Mouse (Mus musculus) midbrain, embryonic 15.5 days (tissue): ENCODE results near the gene Usp5. TPM values are rescaled to one million over a fixed set of nuclear protein-coding genes. Genes with fewer than 3 reads are reported as not detected.
"Not testable (repeated sequence)": the region's sequence is repeated elsewhere in the genome, so short reads cannot be mapped to it uniquely, and the experiment has no call there.

Experiments used
- ATAC-seq: fragments of 200-750 bp; cut with Nextera tagmentation; replicated peaks from 2 replicates; pipeline ENCODE4 v1.8.0; 2017; ENCODE audit warnings: moderate TSS enrichment
- H3K27ac ChIP-seq: fragments of 300-500 bp; sonication (generic); 2 replicates; pipeline ENCODE4 v1.5.1; 2015; ENCODE audit warnings: mild to moderate bottlenecking, inconsistent platforms
- H3K27me3 ChIP-seq: fragments of 300-500 bp; sonication (generic); replicated peaks from 2 replicates; pipeline ENCODE4 v1.6.1; 2015; ENCODE audit warnings: inconsistent platforms
- H3K36me3 ChIP-seq: fragments of 300-500 bp; sonication (generic); replicated peaks from 2 replicates; pipeline ENCODE4 v1.6.1; 2015; ENCODE audit warnings: inconsistent platforms
- H3K4me1 ChIP-seq: fragments of 300-500 bp; sonication (generic); 2 replicates; pipeline ENCODE4 v1.6.1; 2015; ENCODE audit warnings: inconsistent platforms
- H3K4me2 ChIP-seq: fragments of 300-500 bp; sonication (generic); 2 replicates; pipeline ENCODE4 v1.6.1; 2015; ENCODE audit warnings: inconsistent platforms, mild to moderate bottlenecking, moderate library complexity
- H3K4me3 ChIP-seq: fragments of 300-500 bp; sonication (generic); 2 replicates; pipeline ENCODE4 v1.5.1; 2015; ENCODE audit warnings: mild to moderate bottlenecking, inconsistent platforms
- H3K9ac ChIP-seq: fragments of 300-500 bp; sonication (generic); 2 replicates; pipeline ENCODE4 v1.6.1; 2015; ENCODE audit warnings: mild to moderate bottlenecking, inconsistent platforms
- H3K9me3 ChIP-seq: fragments of 300-500 bp; sonication (generic); 2 replicates; pipeline ENCODE4 v1.6.1; 2016; ENCODE audit warnings: inconsistent platforms
- WGBS: fragments of 180-500 bp; shearing (Covaris S2); methylation state at CpG from one replicate; pipeline ENCODE4 v1.1.7; 2015; ENCODE audit warnings: mixed read lengths; 5-methylcytosine and 5-hydroxymethylcytosine counted together
- polyA plus RNA-seq: library from polyadenylated mRNA; unstranded; fragments of >200 nt; fragmentation: Nextera tagmentation; extraction: Ambion mirVana; gene quantifications from 2 replicates; pipeline ENCODE4 v1.2.1, GENCODE M21; 2015

Usp5 gene
- polyA plus RNA-seq, 1 experiment from 2014 or later, result 233 TPM

GRCm38 (mm10) chr6:124807986-124808357, 21.3 kb downstream of the Usp5 start:
- Histone ChIP-seq H3K9me3 (no peaks in the 10 kb centered on the region), H3K9ac (no peak overlapping the region), H3K36me3 (0 out of 2 replicates have a peak, but pooled peaks cover 4% of the 10 kb centered on the region), H3K27me3 (no peaks in the 10 kb centered on the region), H3K4me1 (peaks cover 47% of the 10 kb centered on the region), H3K4me2 (peak overlapping the region; percentile 83), H3K4me3 (peak overlapping the region; percentile 43; the same call in 1 of the 2 replicates), H3K27ac (0 out of 2 replicates have a peak overlapping the region, but pooled peaks have one; percentile 35)
- 84% methylated on average over 6 of the region's 6 CpGs for WGBS
- no peak for ATAC-seq

GRCm38 (mm10) chr6:124807366-124807765, 21.9 kb downstream of the Usp5 start:
- Histone ChIP-seq H3K9me3 (no peaks in the 10 kb centered on the region), H3K27me3 (no peaks in the 10 kb centered on the region), H3K4me2 (no peak overlapping the region), H3K9ac (no peak overlapping the region), H3K4me1 (peaks cover 41% of the 10 kb centered on the region), H3K4me3 (no peak overlapping the region), H3K36me3 (0 out of 2 replicates have a peak, but pooled peaks cover 4% of the 10 kb centered on the region), H3K27ac (no peak overlapping the region)
- WGBS, result 90% methylated on average over 4 of the region's 4 CpGs
- ATAC-seq, result no peak

GRCm38 (mm10) chr6:124806446-124807140, 22.7 kb downstream of the Usp5 start:
- Histone ChIP-seq H3K4me1 (peaks cover 33% of the 10 kb centered on the region), H3K27ac (peak overlapping the region; percentile 79), H3K27me3 (no peaks in the 10 kb centered on the region), H3K4me2 (peak overlapping the region; percentile 69), H3K36me3 (no peaks in the 10 kb centered on the region), H3K9ac (no peak overlapping the region), H3K4me3 (peak overlapping the region; percentile 40; the same call in 1 of the 2 replicates), H3K9me3 (no peaks in the 10 kb centered on the region)
- ATAC-seq, result no peak
- WGBS, result 73% methylated on average over 7 of the region's 7 CpGs

GRCm38 (mm10) chr6:124805341-124806321, 23.7 kb downstream of the Usp5 start:
- H3K27me3 ChIP-seq, result no peaks in the 10 kb centered on the region
- ATAC-seq, result peak; percentile 91

GRCm38 (mm10) chr6:124804341-124804740, 24.9 kb downstream of the Usp5 start:
- H3K27ac ChIP-seq, result no peak overlapping the region
- no peak for ATAC-seq
- no peak overlapping the region for H3K4me3 ChIP-seq
- H3K9me3 ChIP-seq, result no peaks in the 10 kb centered on the region
- no peaks in the 10 kb centered on the region for H3K36me3 ChIP-seq
- H3K27me3 ChIP-seq, result no peaks in the 10 kb centered on the region
- WGBS, result 94% methylated on average over 3 of the region's 3 CpGs
- no peak overlapping the region for H3K4me2 ChIP-seq
- peaks cover 24% of the 10 kb centered on the region for H3K4me1 ChIP-seq
- no peak overlapping the region for H3K9ac ChIP-seq

More at GRCm38 (mm10) chr6:124805341-124806321, 23.7 kb downstream of the Usp5 start:
- Histone ChIP-seq H3K36me3 (no peaks in the 10 kb centered on the region), H3K9me3 (no peaks in the 10 kb centered on the region), H3K4me2 (peak overlapping the region; percentile 69), H3K9ac (peak overlapping the region; percentile 41), H3K4me1 (peaks cover 32% of the 10 kb centered on the region), H3K27ac (peak overlapping the region; percentile 79), H3K4me3 (peak overlapping the region; percentile 40)
- WGBS, result 2% methylated on average over 34 of the region's 34 CpGs

- H3K4me2 ChIP-seq, ATAC-seq, H3K27ac ChIP-seq, H3K36me3 ChIP-seq, H3K27me3 ChIP-seq, H3K9ac ChIP-seq, H3K9me3 ChIP-seq, H3K4me3 ChIP-seq: not testable (repeated sequence)
- peaks cover 20% of the 10 kb centered on the region for H3K4me1 ChIP-seq
- WGBS, result 92% methylated on average over 4 of the region's 4 CpGs
Measured at GRCm38 (mm10) chr6:124803691-124804090, 25.6 kb downstream of the Usp5 start.

- no peak for ATAC-seq
- Histone ChIP-seq H3K36me3 (no peaks in the 10 kb centered on the region), H3K4me2 (no peak overlapping the region), H3K4me3 (no peak overlapping the region), H3K9me3 (no peaks in the 10 kb centered on the region), H3K27ac (no peak overlapping the region), H3K27me3 (no peaks in the 10 kb centered on the region), H3K4me1 (peaks cover 18% of the 10 kb centered on the region), H3K9ac (no peak overlapping the region)
- 78% methylated on average over 3 of the region's 3 CpGs for WGBS
Measured at GRCm38 (mm10) chr6:124803061-124803460, 26.2 kb downstream of the Usp5 start.

- H3K9me3 ChIP-seq, H3K4me3 ChIP-seq, H3K9ac ChIP-seq, H3K36me3 ChIP-seq, H3K4me2 ChIP-seq, H3K27me3 ChIP-seq, H3K27ac ChIP-seq, ATAC-seq: not testable (repeated sequence)
- 20% methylated on average over 6 of the region's 9 CpGs for WGBS
- peaks cover 16% of the 10 kb centered on the region for H3K4me1 ChIP-seq
Measured at GRCm38 (mm10) chr6:124802400-124802799, 26.9 kb downstream of the Usp5 start.

- H3K9me3 ChIP-seq, result no peaks in the 10 kb centered on the region
- WGBS, result 86% methylated on average over 2 of the region's 2 CpGs
- ATAC-seq, result no peak
- no peak overlapping the region for H3K27ac ChIP-seq
- H3K4me2 ChIP-seq, result no peak overlapping the region
- no peaks in the 10 kb centered on the region for H3K36me3 ChIP-seq
- no peaks in the 10 kb centered on the region for H3K27me3 ChIP-seq
- no peak overlapping the region for H3K4me3 ChIP-seq
- no peak overlapping the region for H3K9ac ChIP-seq
- H3K4me1 ChIP-seq, result no peaks in the 10 kb centered on the region
Measured at GRCm38 (mm10) chr6:124796200-124796599, 33.1 kb downstream of the Usp5 start.

- Histone ChIP-seq H3K27me3 (no peaks in the 10 kb centered on the region), H3K36me3 (no peaks in the 10 kb centered on the region), H3K4me1 (no peaks in the 10 kb centered on the region), H3K4me3 (no peak overlapping the region), H3K9me3 (no peaks in the 10 kb centered on the region), H3K4me2 (no peak overlapping the region), H3K27ac (no peak overlapping the region), H3K9ac (no peak overlapping the region)
- ATAC-seq, result no peak
- 60% methylated on average over 4 of the region's 4 CpGs for WGBS
Measured at GRCm38 (mm10) chr6:124795781-124796180, 33.5 kb downstream of the Usp5 start.

- WGBS, result 86% methylated on average over 3 of the region's 3 CpGs
- no peaks in the 10 kb centered on the region for H3K9me3 ChIP-seq
- no peak for ATAC-seq
Measured at GRCm38 (mm10) chr6:124791911-124792310, 37.4 kb downstream of the Usp5 start.

GRCm38 (mm10) chr6:124790121-124790520, 39.2 kb downstream of the Usp5 start:
- no peak for ATAC-seq
- WGBS, result 77% methylated on average over 4 of the region's 4 CpGs
- H3K27ac ChIP-seq, result no peak overlapping the region

More at GRCm38 (mm10) chr6:124791911-124792310, 37.4 kb downstream of the Usp5 start:
- Histone ChIP-seq H3K9ac (no peak overlapping the region), H3K4me2 (no peak overlapping the region), H3K27me3 (no peaks in the 10 kb centered on the region), H3K4me1 (no peaks in the 10 kb centered on the region), H3K27ac (no peak overlapping the region), H3K4me3 (no peak overlapping the region), H3K36me3 (no peaks in the 10 kb centered on the region)

More at GRCm38 (mm10) chr6:124790121-124790520, 39.2 kb downstream of the Usp5 start:
- Histone ChIP-seq H3K4me1 (no peaks in the 10 kb centered on the region), H3K4me3 (no peak overlapping the region), H3K27me3 (no peaks in the 10 kb centered on the region), H3K9ac (no peak overlapping the region), H3K9me3 (no peaks in the 10 kb centered on the region), H3K4me2 (no peak overlapping the region), H3K36me3 (no peaks in the 10 kb centered on the region)
